8 mouse cellular contexts compared by ENCODE assay signal in the genomic region with DNA sequence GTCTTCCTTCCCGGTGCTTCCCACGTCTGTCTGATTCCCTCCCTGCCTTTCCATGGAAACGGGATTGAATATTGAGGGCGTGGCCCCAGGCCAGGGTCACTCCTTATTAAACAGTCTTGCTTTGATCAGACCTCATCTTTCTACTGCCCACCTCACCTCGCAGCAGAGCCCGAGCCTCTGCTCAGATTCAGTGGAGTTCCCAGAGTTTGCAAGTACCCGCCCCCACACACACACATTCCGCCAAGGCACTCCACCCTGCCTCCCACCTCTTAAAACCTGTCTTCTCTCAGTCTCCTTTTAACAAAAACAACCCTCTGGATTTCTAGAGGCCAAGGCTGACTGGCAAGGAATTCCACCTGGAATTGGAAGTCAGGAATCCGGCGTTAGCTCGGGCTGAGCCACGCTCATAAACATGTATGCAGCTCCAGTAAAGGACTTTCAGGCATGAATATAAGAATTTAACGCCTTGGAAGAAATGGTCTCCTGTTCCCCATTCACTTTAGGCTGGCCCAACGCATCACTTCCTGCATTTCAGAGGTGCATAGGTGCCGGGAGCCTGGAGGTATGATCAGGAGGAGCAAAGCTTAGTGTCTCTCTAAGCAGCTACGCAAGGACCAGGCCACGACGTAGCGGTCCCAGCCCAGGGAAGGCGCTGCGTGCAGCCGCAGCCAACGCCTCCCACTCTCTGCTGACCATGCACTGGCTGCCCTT. TPM values are rescaled to one million over a fixed set of nuclear protein-coding genes. Genes with fewer than 3 reads are reported as not detected.
DNase-seq lines count a peak whose midpoint lies in the region; ATAC-seq lines count a peak whose summit lies in the region.

No protein-coding gene starts in this region.

- no peak overlapping the region for H3K9ac ChIP-seq in intestine, embryonic 14.5 days (ENCODE audit: low read length)
- H3K9ac ChIP-seq in neural tube, embryonic 12.5 days = peak overlapping the region; percentile 47; the same call in 1 of the 2 replicates

- ATAC-seq in intestine, embryonic 14.5 days (replicated peaks; ENCODE audit: low FRiP score, low TSS enrichment, low read depth) = no peak
- ATAC-seq in neural tube, embryonic 12.5 days (ENCODE audit: low FRiP score, low read depth) = no peak

- WGBS in intestine, embryonic 14.5 days = 1% methylated on average over 23 of the region's 23 CpGs
- 2% methylated on average over 23 of the region's 23 CpGs for WGBS in neural tube, embryonic 12.5 days

- peaks cover 22% of the 10 kb centered on the region for H3K4me1 ChIP-seq in intestine, embryonic 14.5 days (replicated peaks; ENCODE audit: control insufficient read depth, insufficient read depth, low read length)
- peaks cover 57% of the 10 kb centered on the region for H3K4me1 ChIP-seq in neural tube, embryonic 12.5 days

- H3K36me3 ChIP-seq in intestine, embryonic 14.5 days (ENCODE audit: control insufficient read depth, insufficient read depth, low read length) = no peaks in the 10 kb centered on the region
- H3K36me3 ChIP-seq in neural tube, embryonic 12.5 days = no peaks in the 10 kb centered on the region

- no peaks in the 10 kb centered on the region for H3K9me3 ChIP-seq in intestine, embryonic 14.5 days (ENCODE audit: control insufficient read depth, low read length)
- H3K9me3 ChIP-seq in neural tube, embryonic 12.5 days = no peaks in the 10 kb centered on the region

- H3K27me3 ChIP-seq in intestine, embryonic 14.5 days (replicated peaks; ENCODE audit: control insufficient read depth, insufficient read depth, low read length) = peaks cover 80% of the 10 kb centered on the region
- peaks cover 64% of the 10 kb centered on the region for H3K27me3 ChIP-seq in neural tube, embryonic 12.5 days (replicated peaks)

- H3K27ac ChIP-seq in intestine, embryonic 14.5 days (ENCODE audit: low read depth) = peak overlapping the region; percentile 11; the same call in 1 of the 2 replicates
- no peak overlapping the region for H3K27ac ChIP-seq in neural tube, embryonic 12.5 days

- peak; percentile 49 for DNase-seq in adrenal gland, adult 2 months
- DNase-seq in adrenal gland, adult 8-10 months = no peak
- peak; percentile 40 for DNase-seq in ovary, postnatal 36 days (ENCODE audit: low spot score)
- no peak for DNase-seq in ovary, postnatal 10 days (ENCODE audit: low spot score)
- DNase-seq in intestine, embryonic 14.5 days (ENCODE audit: low spot score) = peak; percentile 60
- DNase-seq in cerebellum, postnatal 14 days = no peak
- DNase-seq in layer of hippocampus, postnatal 14 days (ENCODE audit: low spot score in 2 of 2) = no peak

- peak overlapping the region; percentile 40 for H3K4me3 ChIP-seq in intestine, embryonic 14.5 days (ENCODE audit: low read depth, low read length)
- H3K4me3 ChIP-seq in neural tube, embryonic 12.5 days = peak overlapping the region; percentile 36; the same call in 1 of the 2 replicates

- H3K4me2 ChIP-seq in intestine, embryonic 14.5 days (ENCODE audit: low read length) = peak overlapping the region; percentile 78
- H3K4me2 ChIP-seq in neural tube, embryonic 12.5 days (replicated peaks) = peak overlapping the region; percentile 80

RNA-seq across cellular contexts. Expression of gene Rpp25, which starts 0.8 kb away (rescaled TPM):
- total RNA-seq in adrenal gland, adult 2 months (2021) = 1 to 10 TPM; 1.6 to 5.8 TPM
- polyA plus RNA-seq in adrenal gland, adult 2 months (2012; rRNA removed) = 6.1 and 6.3 TPM in 2 replicates
- 1 to 10 TPM; 3.8 to 9.1 (median 5.3) TPM for total RNA-seq in adrenal gland, adult 8-10 months (2022)
- 8.6 and 10.7 TPM in 2 replicates for polyA plus RNA-seq in intestine, embryonic 14.5 days (2014; fragmentation: Nextera tagmentation; extraction: Ambion mirVana)
- 12.4 and 13.3 TPM in 2 replicates for polyA plus RNA-seq in neural tube, embryonic 12.5 days (2016; fragmentation: Nextera tagmentation; extraction: Ambion mirVana)
- total RNA-seq in layer of hippocampus, postnatal 14 days (2021) = 10 to 100 TPM in 1 of 2 experiments, 1 to 10 TPM in 1; 8.0 to 12.2 TPM

RNA-seq across cellular contexts. Expression of gene Cox5a, which starts 18.0 kb away (rescaled TPM):
- 100 to 1,000 TPM; 430 to 653 TPM for total RNA-seq in adrenal gland, adult 2 months (2021)
- polyA plus RNA-seq in adrenal gland, adult 2 months (2012; rRNA removed) = 880 and 1,121 TPM in 2 replicates
- total RNA-seq in adrenal gland, adult 8-10 months (2022) = 100 to 1,000 TPM; 236 to 400 (median 335) TPM
- 622 and 687 TPM in 2 replicates for polyA plus RNA-seq in intestine, embryonic 14.5 days (2014; fragmentation: Nextera tagmentation; extraction: Ambion mirVana)
- polyA plus RNA-seq in neural tube, embryonic 12.5 days (2016; fragmentation: Nextera tagmentation; extraction: Ambion mirVana) = 770 and 826 TPM in 2 replicates
- 100 to 1,000 TPM; 465 to 477 TPM for total RNA-seq in layer of hippocampus, postnatal 14 days (2021)

RNA-seq across cellular contexts. Expression of gene Fam219b, which starts 34.3 kb away (rescaled TPM):
- total RNA-seq in adrenal gland, adult 2 months (2021) = 10 to 100 TPM; 19.3 to 33.8 TPM
- polyA plus RNA-seq in adrenal gland, adult 2 months (2012; rRNA removed) = 45.8 and 61.8 TPM in 2 replicates
- 10 to 100 TPM; 25.5 to 34.9 (median 31.0) TPM for total RNA-seq in adrenal gland, adult 8-10 months (2022)
- polyA plus RNA-seq in intestine, embryonic 14.5 days (2014; fragmentation: Nextera tagmentation; extraction: Ambion mirVana) = 18.9 and 21.9 TPM in 2 replicates
- polyA plus RNA-seq in neural tube, embryonic 12.5 days (2016; fragmentation: Nextera tagmentation; extraction: Ambion mirVana) = 19.6 and 20.2 TPM in 2 replicates
- total RNA-seq in layer of hippocampus, postnatal 14 days (2021) = 10 to 100 TPM; 20.9 to 23.4 TPM

RNA-seq across cellular contexts. Expression of gene Scamp5, which starts 35.2 kb away (rescaled TPM):
- total RNA-seq in adrenal gland, adult 2 months (2021) = 10 to 100 TPM in 1 of 2 experiments, 1 to 10 TPM in 1; 8.4 to 18.1 TPM
- 21.0 and 21.7 TPM in 2 replicates for polyA plus RNA-seq in adrenal gland, adult 2 months (2012; rRNA removed)
- total RNA-seq in adrenal gland, adult 8-10 months (2022) = 10 to 100 TPM; 12.4 to 30.5 (median 21.9) TPM
- 13.1 and 13.7 TPM in 2 replicates for polyA plus RNA-seq in intestine, embryonic 14.5 days (2014; fragmentation: Nextera tagmentation; extraction: Ambion mirVana)
- polyA plus RNA-seq in neural tube, embryonic 12.5 days (2016; fragmentation: Nextera tagmentation; extraction: Ambion mirVana) = 40.6 and 43.0 TPM in 2 replicates
- total RNA-seq in layer of hippocampus, postnatal 14 days (2021) = 100 to 1,000 TPM; 439 to 441 TPM

RNA-seq across cellular contexts. Expression of gene Mpi, which starts 49.5 kb away (rescaled TPM):
- total RNA-seq in adrenal gland, adult 2 months (2021) = 10 to 100 TPM; 35.6 to 41.8 TPM
- polyA plus RNA-seq in adrenal gland, adult 2 months (2012; rRNA removed) = 23.1 and 29.0 TPM in 2 replicates
- 10 to 100 TPM; 35.5 to 66.3 (median 46.1) TPM for total RNA-seq in adrenal gland, adult 8-10 months (2022)
- 40.4 and 42.7 TPM in 2 replicates for polyA plus RNA-seq in intestine, embryonic 14.5 days (2014; fragmentation: Nextera tagmentation; extraction: Ambion mirVana)
- 68.0 and 68.2 TPM in 2 replicates for polyA plus RNA-seq in neural tube, embryonic 12.5 days (2016; fragmentation: Nextera tagmentation; extraction: Ambion mirVana)
- total RNA-seq in layer of hippocampus, postnatal 14 days (2021) = 10 to 100 TPM; 71.3 to 78.8 TPM

Comparison
In these comparisons a context has a peak if more than half of its experiments do, and no peak if none do; other contexts are left out.
1. DNase-seq: peak in adrenal gland, adult 2 months (single experiment), ovary, postnatal 36 days (single experiment) and intestine, embryonic 14.5 days (single experiment); none in adrenal gland, adult 8-10 months (single experiment), ovary, postnatal 10 days (single experiment), cerebellum, postnatal 14 days (0 of 2) and layer of hippocampus, postnatal 14 days (0 of 2).